ENCODE assay signal across 12 mouse cellular contexts in the genomic region with DNA sequence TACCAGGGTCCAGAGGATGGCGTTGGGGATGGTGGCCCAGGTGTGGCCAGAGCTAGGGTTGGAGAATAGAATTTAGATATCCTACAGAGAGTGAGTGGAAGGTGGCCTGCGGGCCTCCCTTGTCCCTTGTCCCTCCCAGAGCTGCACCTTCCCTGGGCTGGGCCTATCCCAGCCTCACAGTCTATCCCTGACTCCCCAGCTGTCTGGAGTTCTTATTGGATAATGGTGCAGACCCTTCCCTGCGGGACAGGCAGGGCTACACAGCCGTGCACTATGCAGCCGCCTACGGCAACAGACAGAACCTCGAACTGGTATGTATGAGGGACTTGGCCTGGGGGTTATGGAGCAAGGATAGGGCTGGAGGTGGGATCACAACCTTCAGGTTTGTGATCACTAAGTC. TPM values are rescaled to one million over a fixed set of nuclear protein-coding genes. Genes with fewer than 3 reads are reported as not detected.
"Had no signal": no experiment of that assay in that cellular context is flagged by ENCODE, and none has a peak within 500 bp of the region (broad histone marks: within the 10 kb centered on the region; RNA-seq: fewer than 3 reads in every experiment).

No protein-coding gene starts in this region.

- H3K27ac ChIP-seq: limb, embryonic 15.5 days; liver, embryonic 12.5 days; midbrain, embryonic 12.5 days; neural tube, embryonic 12.5 days; stomach, embryonic 15.5 days had no signal

- H3K4me1 ChIP-seq: limb, embryonic 15.5 days; midbrain, embryonic 12.5 days; neural tube, embryonic 12.5 days; stomach, embryonic 15.5 days had no signal

- H3K4me3 ChIP-seq: limb, embryonic 15.5 days; liver, embryonic 12.5 days; midbrain, embryonic 12.5 days; myocyte; neural tube, embryonic 12.5 days; stomach, embryonic 15.5 days had no signal

- H3K9me3 ChIP-seq: limb, embryonic 15.5 days; liver, embryonic 12.5 days; midbrain, embryonic 12.5 days; neural tube, embryonic 12.5 days; stomach, embryonic 15.5 days had no signal

- H3K4me2 ChIP-seq: limb, embryonic 15.5 days; liver, embryonic 12.5 days; midbrain, embryonic 12.5 days; neural tube, embryonic 12.5 days; stomach, embryonic 15.5 days had no signal

- ATAC-seq: liver, embryonic 12.5 days had no signal

- DNase-seq: kidney, adult 11 months; kidney, adult 9 months; kidney, postnatal 10 days; left cerebral cortex, postnatal 4 days; right cerebral cortex, postnatal 14 days; thymus, postnatal 4 days had no signal

- H3K9ac ChIP-seq: limb, embryonic 15.5 days; liver, embryonic 12.5 days; midbrain, embryonic 12.5 days; neural tube, embryonic 12.5 days; stomach, embryonic 15.5 days had no signal

- H3K27me3 ChIP-seq: limb, embryonic 15.5 days; liver, embryonic 12.5 days; midbrain, embryonic 12.5 days; neural tube, embryonic 12.5 days; stomach, embryonic 15.5 days had no signal

RNA-seq across cellular contexts. Expression of gene Slc39a5, which starts 15.1 kb away (rescaled TPM):
- polyA plus RNA-seq: midbrain, embryonic 12.5 days; myocyte; neural tube, embryonic 12.5 days had no signal
